Mouse (Mus musculus) heart, adult 2 months (tissue): Measurements from ENCODE around the gene Lrp5. TPM values are rescaled to one million over a fixed set of nuclear protein-coding genes. Genes with fewer than 3 reads are reported as not detected.

ENCODE experiments used
- DNase-seq, 2 experiments: peaks; one replicate each; pipeline ENCODE4 v3.0.0; 2021
- H3K27ac ChIP-seq: fragments of 200-600 bp; 2 replicates; pipeline ENCODE4 v1.8.1; 2022
- H3K27me3 ChIP-seq: fragments of 200-500 bp; 2 replicates; pipeline ENCODE4 v1.6.1; 2012; ENCODE audit warnings: mild to moderate bottlenecking, low read length, inconsistent platforms, mixed read lengths; ENCODE audit not compliant: control insufficient read depth, insufficient read depth
- H3K36me3 ChIP-seq: fragments of 200-500 bp; 2 replicates; pipeline ENCODE4 v1.6.1; 2012; ENCODE audit warnings: low read length, inconsistent platforms; ENCODE audit not compliant: control insufficient read depth, insufficient read depth
- H3K4me1 ChIP-seq: fragments of 200-500 bp; 2 replicates; pipeline ENCODE4 v1.6.1; 2011; ENCODE audit warnings: low read length; ENCODE audit not compliant: control insufficient read depth, insufficient read depth
- H3K4me3 ChIP-seq: fragments of 200-600 bp; 2 replicates; pipeline ENCODE4 v1.8.1; 2022
- H3K79me2 ChIP-seq: fragments of 200-500 bp; replicated peaks from 2 replicates; pipeline ENCODE4 v1.6.1; 2012; ENCODE audit warnings: mild to moderate bottlenecking, inconsistent platforms, low read length, moderate library complexity, mixed read lengths; ENCODE audit not compliant: control insufficient read depth, insufficient read depth
- H3K9ac ChIP-seq: fragments of 200-500 bp; 2 replicates; pipeline ENCODE4 v1.6.1; 2012; ENCODE audit warnings: low read depth, mild to moderate bottlenecking, control low read depth, inconsistent platforms, low read length, mixed read lengths
- CTCF ChIP-seq: fragments of 200-600 bp; IDR thresholded peaks from 2 replicates; pipeline ENCODE4 v1.8.1; 2022; ENCODE audit warnings: antibody characterized with exemption, mild to moderate bottlenecking, moderate library complexity
- EP300 ChIP-seq: fragments of 200-500 bp; IDR thresholded peaks from 2 replicates; pipeline ENCODE4 v1.6.1; 2011; ENCODE audit warnings: low read depth, low read length, control low read depth; ENCODE audit not compliant: insufficient read depth
- POLR2A ChIP-seq: fragments of 200-500 bp; IDR thresholded peaks from 2 replicates; pipeline ENCODE4 v1.6.1; 2011; ENCODE audit warnings: mild to moderate bottlenecking, low read depth, low read length, control low read depth; ENCODE audit not compliant: insufficient read depth
- WGBS: fragments of 180-500 bp; shearing (Covaris S2); methylation state at CpG from one replicate; pipeline ENCODE4 v1.1.7; 2018; 5-methylcytosine and 5-hydroxymethylcytosine counted together
- intact Hi-C: fragments of 180-260 bp; cut with DNase I; formaldehyde crosslinking; loops from one replicate; pipeline ENCODE4 v1.15.1; 2025
- polyA plus RNA-seq: library from polyadenylated mRNA; depleted of rRNA; stranded (reverse); fragments of >200 nt; gene quantifications from 2 replicates; pipeline ENCODE4 v1.2.3, GENCODE M21; 2012
- total RNA-seq, 2 experiments: library from RNA; stranded (reverse); gene quantifications; 2 replicates each; pipeline ENCODE4 v1.2.3; 2021

The Lrp5 gene
- total and polyA plus RNA-seq, 3 experiments, result 36.3 to 56.5 (median 52.2) TPM

GRCm38 (mm10) chr19:3619359-3619758 lies 67.0 kb downstream of the Lrp5 start:
- Histone ChIP-seq H3K27me3 (no peaks in the 10 kb centered on the region), H3K4me3 (no peak overlapping the region), H3K9ac (no peak overlapping the region), H3K36me3 (no peaks in the 10 kb centered on the region), H3K4me1 (0 out of 2 replicates have a peak, but pooled peaks cover 3% of the 10 kb centered on the region), H3K79me2 (no peaks in the 10 kb centered on the region), H3K27ac (no peak overlapping the region)
- no peak for TF ChIP-seq POLR2A
- peak; percentile 70 for TF ChIP-seq CTCF
- no peak for TF ChIP-seq EP300
- 84% methylated on average over 2 of the region's 2 CpGs for WGBS
- DNase-seq, result no peak
- intact Hi-C loops, result no loop called here

- intact Hi-C loops, result no loop called here
- H3K4me3 ChIP-seq, result no peak overlapping the region
- no peak overlapping the region for H3K9ac ChIP-seq
- no peaks in the 10 kb centered on the region for H3K36me3 ChIP-seq
- no peaks in the 10 kb centered on the region for H3K79me2 ChIP-seq
- TF ChIP-seq POLR2A (no peak), CTCF (no peak)
- no peaks in the 10 kb centered on the region for H3K4me1 ChIP-seq
- no peak for DNase-seq
- H3K27ac ChIP-seq, result no peak overlapping the region
- 90% methylated on average over 10 of the region's 10 CpGs for WGBS
- H3K27me3 ChIP-seq, result no peaks in the 10 kb centered on the region
These were observed 72.4 kb downstream of the Lrp5 start for GRCm38 (mm10) chr19:3613991-3614390.

- Histone ChIP-seq H3K36me3 (no peaks in the 10 kb centered on the region), H3K27ac (no peak overlapping the region), H3K79me2 (no peaks in the 10 kb centered on the region), H3K4me1 (no peaks in the 10 kb centered on the region), H3K9ac (no peak overlapping the region), H3K27me3 (no peaks in the 10 kb centered on the region), H3K4me3 (no peak overlapping the region)
- WGBS, result 85% methylated on average over 4 of the region's 4 CpGs
- intact Hi-C loops, result no loop called here
- TF ChIP-seq CTCF (no peak), EP300 (no peak), POLR2A (no peak)
- no peak for DNase-seq
These were observed 73.7 kb downstream of the Lrp5 start for GRCm38 (mm10) chr19:3612534-3613273.

GRCm38 (mm10) chr19:3611730-3612129 lies 74.6 kb downstream of the Lrp5 start:
- H3K4me1 ChIP-seq, result no peaks in the 10 kb centered on the region
- H3K9ac ChIP-seq, result no peak overlapping the region
- intact Hi-C loops, result no loop called here
- no peaks in the 10 kb centered on the region for H3K36me3 ChIP-seq
- H3K27ac ChIP-seq, result no peak overlapping the region
- H3K27me3 ChIP-seq, result no peaks in the 10 kb centered on the region
- no peaks in the 10 kb centered on the region for H3K79me2 ChIP-seq
- DNase-seq, result no peak
- no peak overlapping the region for H3K4me3 ChIP-seq
- TF ChIP-seq CTCF, result no peak
- TF ChIP-seq EP300, result no peak
- no peak for TF ChIP-seq POLR2A
- 66% methylated on average over 8 of the region's 8 CpGs for WGBS

GRCm38 (mm10) chr19:3610886-3611285 lies 75.5 kb downstream of the Lrp5 start:
- H3K27ac ChIP-seq, result no peak overlapping the region
- DNase-seq, result no peak
- no peaks in the 10 kb centered on the region for H3K4me1 ChIP-seq
- 100% methylated on average over 2 of the region's 2 CpGs for WGBS
- intact Hi-C loops, result no loop called here
- H3K4me3 ChIP-seq, result no peak overlapping the region
- TF ChIP-seq CTCF, result no peak
- TF ChIP-seq EP300, result no peak
- no peak for TF ChIP-seq POLR2A
- no peaks in the 10 kb centered on the region for H3K79me2 ChIP-seq
- H3K9ac ChIP-seq, result no peak overlapping the region
- H3K27me3 ChIP-seq, result no peaks in the 10 kb centered on the region
- no peaks in the 10 kb centered on the region for H3K36me3 ChIP-seq

- no peaks in the 10 kb centered on the region for H3K36me3 ChIP-seq
- 82% methylated on average over 10 of the region's 10 CpGs for WGBS
- intact Hi-C loops, result loop anchor here (10.0 kb wide), 1 partner anchor 375 kb away; the partner anchor contains the start of gene Acy3
- H3K79me2 ChIP-seq, result no peaks in the 10 kb centered on the region
- no peak overlapping the region for H3K27ac ChIP-seq
- no peaks in the 10 kb centered on the region for H3K4me1 ChIP-seq
- no peaks in the 10 kb centered on the region for H3K27me3 ChIP-seq
- DNase-seq, result no peak
- no peak overlapping the region for H3K4me3 ChIP-seq
- H3K9ac ChIP-seq, result no peak overlapping the region
- TF ChIP-seq EP300, result no peak
- no peak for TF ChIP-seq CTCF
- no peak for TF ChIP-seq POLR2A
These were observed 76.5 kb downstream of the Lrp5 start for GRCm38 (mm10) chr19:3609826-3610225.
